Comparison of ENCODE assay signal across 26 mouse cellular contexts in the genomic region with DNA sequence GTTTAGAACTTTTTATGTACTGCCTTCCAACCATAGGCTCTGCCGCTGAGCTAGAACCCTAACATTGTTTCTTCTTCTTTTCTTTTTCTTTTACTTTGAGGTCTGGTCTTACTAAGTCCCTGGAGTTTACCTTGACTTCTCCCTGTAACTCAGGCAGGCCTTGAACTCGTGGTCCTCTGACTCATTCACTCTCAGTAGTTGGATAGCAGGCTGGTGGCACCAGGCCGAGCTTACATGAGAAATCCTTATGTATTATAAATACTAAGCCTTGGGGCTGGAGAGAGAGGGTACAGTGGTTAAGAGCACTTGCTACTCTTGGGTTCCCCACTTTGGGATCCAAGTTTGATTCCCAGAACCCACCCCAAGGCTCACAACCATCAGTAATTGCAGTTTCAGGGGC. TPM values are rescaled to one million over a fixed set of nuclear protein-coding genes. Genes with fewer than 3 reads are reported as not detected.
A peak's percentile ranks its signal among the peaks of the same experiment; 100 is the strongest.
DNase-seq lines count a peak whose midpoint lies in the region; ATAC-seq lines count a peak whose summit lies in the region.
"Had no signal": no experiment of that assay in that cellular context is flagged by ENCODE, and none has a peak within 500 bp of the region (broad histone marks: within the 10 kb centered on the region; RNA-seq: fewer than 3 reads in every experiment).

No protein-coding gene starts in this region.

- H3K9me3 ChIP-seq in liver, embryonic 11.5 days (ENCODE audit: control insufficient read depth, low read length), result no peaks in the 10 kb centered on the region
- H3K9me3 ChIP-seq in liver, embryonic 16.5 days (replicated peaks; ENCODE audit: control insufficient read depth, low read length), result no peaks in the 10 kb centered on the region
- no peaks in the 10 kb centered on the region for H3K9me3 ChIP-seq in forebrain, embryonic 14.5 days (replicated peaks; ENCODE audit: control insufficient read depth, low read length)
- H3K9me3 ChIP-seq: embryonic facial prominence, embryonic 10.5 days; G1E; heart, embryonic 15.5 days; limb, embryonic 10.5 days; neural tube, embryonic 15.5 days had no signal

- H3K36me3 ChIP-seq in liver, embryonic 11.5 days (ENCODE audit: control insufficient read depth, insufficient read depth, low read length), result no peaks in the 10 kb centered on the region
- H3K36me3 ChIP-seq in liver, embryonic 16.5 days (ENCODE audit: control insufficient read depth, insufficient read depth), result no peaks in the 10 kb centered on the region
- no peaks in the 10 kb centered on the region for H3K36me3 ChIP-seq in forebrain, embryonic 14.5 days (ENCODE audit: control insufficient read depth, insufficient read depth, low read length)
- H3K36me3 ChIP-seq: embryonic facial prominence, embryonic 10.5 days; heart, embryonic 15.5 days; limb, embryonic 10.5 days; neural tube, embryonic 15.5 days had no signal

- H3K27me3 ChIP-seq in liver, embryonic 11.5 days (replicated peaks; ENCODE audit: control insufficient read depth, insufficient read depth, low read length), result no peaks in the 10 kb centered on the region
- no peaks in the 10 kb centered on the region for H3K27me3 ChIP-seq in liver, embryonic 16.5 days (ENCODE audit: control insufficient read depth, insufficient read depth, low read depth, low read length)
- peaks cover 5% of the 10 kb centered on the region for H3K27me3 ChIP-seq in forebrain, embryonic 14.5 days (replicated peaks; ENCODE audit: control insufficient read depth, insufficient read depth, low read length)
- H3K27me3 ChIP-seq: CH12.LX; heart, embryonic 15.5 days had no signal

- H3K4me1 ChIP-seq in liver, embryonic 11.5 days (replicated peaks; ENCODE audit: control insufficient read depth, insufficient read depth, low read length), result peaks cover 40% of the 10 kb centered on the region
- peaks cover 54% of the 10 kb centered on the region for H3K4me1 ChIP-seq in liver, embryonic 16.5 days (ENCODE audit: control insufficient read depth, low read depth, low read length)
- no peaks in the 10 kb centered on the region for H3K4me1 ChIP-seq in forebrain, embryonic 14.5 days (ENCODE audit: control insufficient read depth, insufficient read depth, low read length)
- H3K4me1 ChIP-seq: embryonic facial prominence, embryonic 10.5 days; limb, embryonic 10.5 days; neural tube, embryonic 15.5 days had no signal

- H3K9ac ChIP-seq in liver, embryonic 11.5 days (ENCODE audit: low read depth, low read length), result 0 out of 2 replicates have a peak overlapping the region, but pooled peaks have one; percentile 16
- no peak overlapping the region for H3K9ac ChIP-seq in liver, embryonic 16.5 days (ENCODE audit: low read depth, low read length)
- no peak overlapping the region for H3K9ac ChIP-seq in forebrain, embryonic 14.5 days (ENCODE audit: low read length)
- H3K9ac ChIP-seq: heart, embryonic 15.5 days; hindbrain, embryonic 14.5 days; neural tube, embryonic 15.5 days had no signal

- no peak overlapping the region for H3K4me2 ChIP-seq in liver, embryonic 11.5 days
- no peak overlapping the region for H3K4me2 ChIP-seq in liver, embryonic 16.5 days (ENCODE audit: low read depth, low read length)
- no peak overlapping the region for H3K4me2 ChIP-seq in forebrain, embryonic 14.5 days (ENCODE audit: low read length)
- H3K4me2 ChIP-seq: heart, embryonic 15.5 days; hindbrain, embryonic 14.5 days; midbrain, embryonic 11.5 days; neural tube, embryonic 15.5 days had no signal

- no peak for ATAC-seq in liver, embryonic 11.5 days (replicated peaks; ENCODE audit: low FRiP score)
- ATAC-seq in liver, embryonic 16.5 days (ENCODE audit: low read depth), result no peak
- no peak for ATAC-seq in forebrain, embryonic 14.5 days
- ATAC-seq: activated CD4-positive, CD25-positive, alpha-beta regulatory T cell, adult 4 months; lung, postnatal 0 days had no signal

- H3K4me3 ChIP-seq in liver, embryonic 11.5 days (ENCODE audit: low read depth, low read length), result no peak overlapping the region
- H3K4me3 ChIP-seq in liver, embryonic 16.5 days (ENCODE audit: low read depth, low read length), result no peak overlapping the region
- H3K4me3 ChIP-seq in forebrain, embryonic 14.5 days (ENCODE audit: low read depth, low read length), result no peak overlapping the region
- H3K4me3 ChIP-seq: embryonic facial prominence, embryonic 10.5 days; heart, adult 2 months; heart, embryonic 15.5 days; limb, embryonic 10.5 days; neural tube, embryonic 15.5 days had no signal

- 76% methylated on average over 3 of the region's 3 CpGs for WGBS in liver, embryonic 11.5 days
- 82% methylated on average over 3 of the region's 3 CpGs for WGBS in liver, embryonic 16.5 days (ENCODE audit: insufficient replicate concordance)
- 73% methylated on average over 3 of the region's 3 CpGs for WGBS in forebrain, embryonic 14.5 days

- no peak for DNase-seq in liver, embryonic 11.5 days (ENCODE audit: low spot score)
- no peak for DNase-seq in liver
- peak; percentile 38 to 54 for DNase-seq in adrenal gland, adult 18-20 months (ENCODE audit: low spot score in 2 of 2)
- DNase-seq in adrenal gland, postnatal 14 days, result peak; percentile 66
- DNase-seq in forebrain, embryonic 14.5 days (ENCODE audit: low spot score), result no peak
- no peak for DNase-seq in kidney, adult 18-20 months
- DNase-seq: B cell, adult 2 months; cerebellum, adult 9-10 months; gastrocnemius, postnatal 25 days; heart, adult 2 months; heart, postnatal 4 days; kidney, adult 8-10 months; kidney, postnatal 10 days; right cerebral cortex, postnatal 14 days; spleen, adult 18-20 months had no signal

- peak overlapping the region; percentile 84 for H3K27ac ChIP-seq in liver, embryonic 11.5 days (ENCODE audit: low read depth, low read length)
- H3K27ac ChIP-seq in liver, embryonic 16.5 days (ENCODE audit: low read length), result peak overlapping the region; percentile 92
- no peak overlapping the region for H3K27ac ChIP-seq in forebrain, embryonic 14.5 days (ENCODE audit: low read depth, low read length)
- H3K27ac ChIP-seq: embryonic facial prominence, embryonic 10.5 days; heart, adult 2 months; heart, embryonic 15.5 days; hindbrain, embryonic 14.5 days; limb, embryonic 10.5 days; neural tube, embryonic 15.5 days had no signal

RNA-seq across cellular contexts. Expression of a gene that starts 7.2 kb away (rescaled TPM):
- 232 and 242 TPM in 2 replicates for polyA plus RNA-seq in liver, embryonic 11.5 days (2014; fragmentation: Nextera tagmentation; extraction: Ambion mirVana)
- 10 to 100 TPM; 15.2 to 24.0 TPM for total RNA-seq in adrenal gland, adult 18-20 months (2021)
- total RNA-seq in adrenal gland, postnatal 14 days (2021), result 8.7 and 10.5 TPM in 2 replicates
- 44.1 and 44.3 TPM in 2 replicates for polyA plus RNA-seq in liver, embryonic 16.5 days (2015; fragmentation: Nextera tagmentation; extraction: Ambion mirVana)
- 0.17 and 0.23 TPM in 2 replicates for polyA plus RNA-seq in forebrain, embryonic 14.5 days (2014; fragmentation: Nextera tagmentation; extraction: Ambion mirVana)

Comparison
In these comparisons a context has a peak if more than half of its experiments do, and no peak if none do; other contexts are left out.
1. DNase-seq: peak in adrenal gland, adult 18-20 months (2 of 2) and adrenal gland, postnatal 14 days (single experiment); none in liver, embryonic 11.5 days (single experiment), liver (single experiment), forebrain, embryonic 14.5 days (single experiment) and kidney, adult 18-20 months (single experiment).
2. RNA of a gene that starts 7.2 kb away (polyA plus RNA-seq): 232 to 242 TPM in liver, embryonic 11.5 days and 44.1 to 44.3 TPM in liver, embryonic 16.5 days; 0.17 to 0.23 TPM in forebrain, embryonic 14.5 days; every median in the first group is over 10 times any median in the second.